In the genomic region with DNA sequence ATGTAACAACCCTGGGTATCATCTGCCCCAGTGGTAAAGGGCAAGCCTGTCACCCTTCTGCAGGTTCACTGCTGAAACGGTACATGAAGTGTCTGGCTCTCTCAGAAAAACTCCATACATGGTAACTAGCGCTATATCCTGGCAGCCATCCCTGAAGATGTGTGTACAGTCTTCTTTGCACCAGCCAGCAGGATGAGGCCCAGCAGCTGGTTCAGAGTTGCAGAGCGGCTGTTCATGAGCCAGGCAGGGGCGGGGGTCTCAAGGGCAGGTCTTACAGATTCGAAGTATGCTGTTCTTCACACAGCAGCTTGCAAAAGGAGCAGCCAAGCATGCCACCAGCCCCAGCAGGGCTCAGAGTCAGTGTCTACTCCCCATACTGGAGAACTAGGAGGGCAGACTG, we compare ENCODE assay signal across 16 mouse cellular contexts.
DNase-seq lines count a peak whose midpoint lies in the region; ATAC-seq and TF ChIP-seq lines count a peak whose summit lies in the region.
"Had no signal": no experiment of that assay in that cellular context is flagged by ENCODE, and none has a peak within 500 bp of the region (broad histone marks: within the 10 kb centered on the region; RNA-seq: fewer than 3 reads in every experiment).

No protein-coding gene starts in this region.

- WGBS in forebrain, embryonic 10.5 days, result 77% methylated on average over 5 of the region's 5 CpGs
- 60% methylated on average over 5 of the region's 5 CpGs for WGBS in forebrain, embryonic 13.5 days
- 56% methylated on average over 5 of the region's 5 CpGs for WGBS in hindbrain, embryonic 13.5 days
- WGBS in hindbrain, embryonic 14.5 days, result 49% methylated on average over 5 of the region's 5 CpGs
- 29% methylated on average over 5 of the region's 5 CpGs for WGBS in stomach, postnatal 0 days

- no peak overlapping the region for H3K4me3 ChIP-seq in forebrain, embryonic 10.5 days
- no peak overlapping the region for H3K4me3 ChIP-seq in forebrain, embryonic 13.5 days
- H3K4me3 ChIP-seq in hindbrain, embryonic 13.5 days, result no peak overlapping the region
- H3K4me3 ChIP-seq in hindbrain, embryonic 14.5 days (replicated peaks; ENCODE audit: low read length), result no peak overlapping the region
- no peak overlapping the region for H3K4me3 ChIP-seq in stomach, postnatal 0 days (ENCODE audit: low read depth, low read length)
- H3K4me3 ChIP-seq: embryonic facial prominence, embryonic 12.5 days; myocyte had no signal

- 0 out of 2 replicates have a peak overlapping the region, but pooled peaks have one; percentile 17 for H3K27ac ChIP-seq in forebrain, embryonic 10.5 days
- H3K27ac ChIP-seq in forebrain, embryonic 13.5 days, result no peak overlapping the region
- 0 out of 2 replicates have a peak overlapping the region, but pooled peaks have one; percentile 6 for H3K27ac ChIP-seq in hindbrain, embryonic 13.5 days
- no peak overlapping the region for H3K27ac ChIP-seq in hindbrain, embryonic 14.5 days
- peak overlapping the region; percentile 93 for H3K27ac ChIP-seq in stomach, postnatal 0 days (replicated peaks)
- H3K27ac ChIP-seq: embryonic facial prominence, embryonic 12.5 days had no signal

- no peaks in the 10 kb centered on the region for H3K27me3 ChIP-seq in forebrain, embryonic 10.5 days (ENCODE audit: poor library complexity, severe bottlenecking)
- H3K27me3 ChIP-seq in forebrain, embryonic 13.5 days, result no peaks in the 10 kb centered on the region
- H3K27me3 ChIP-seq in hindbrain, embryonic 13.5 days, result no peaks in the 10 kb centered on the region
- H3K27me3 ChIP-seq in hindbrain, embryonic 14.5 days (ENCODE audit: control insufficient read depth, insufficient read depth, low read length), result no peaks in the 10 kb centered on the region
- H3K27me3 ChIP-seq in stomach, postnatal 0 days (ENCODE audit: control insufficient read depth, insufficient read depth, low read length), result no peaks in the 10 kb centered on the region
- H3K27me3 ChIP-seq: embryonic facial prominence, embryonic 12.5 days had no signal

- no peak for TF ChIP-seq CTCF in stomach, postnatal 0 days (IDR thresholded peaks at IDR 0.05; ENCODE audit: low read depth)

- no peak for DNase-seq in forebrain, embryonic 10.5 days (ENCODE audit: extremely low spot score, low spot score)
- DNase-seq in hindbrain, embryonic 14.5 days (ENCODE audit: low spot score), result no peak
- DNase-seq in retina, embryonic 14.5 days (ENCODE audit: low spot score), result peak; percentile 31
- DNase-seq in retina, postnatal 1 day, result no peak
- peak; percentile 34 for DNase-seq in stomach, postnatal 0 days (ENCODE audit: low spot score)
- no peak for DNase-seq in embryo, embryonic 11 days
- DNase-seq: cerebellum, adult 9-10 months; kidney, adult 8-10 months; layer of hippocampus, postnatal 36 days; spleen, adult 18-20 months had no signal

- no peaks in the 10 kb centered on the region for H3K9me3 ChIP-seq in forebrain, embryonic 10.5 days
- H3K9me3 ChIP-seq in forebrain, embryonic 13.5 days (replicated peaks), result no peaks in the 10 kb centered on the region
- no peaks in the 10 kb centered on the region for H3K9me3 ChIP-seq in hindbrain, embryonic 13.5 days
- no peaks in the 10 kb centered on the region for H3K9me3 ChIP-seq in hindbrain, embryonic 14.5 days (ENCODE audit: control insufficient read depth, low read length)
- no peaks in the 10 kb centered on the region for H3K9me3 ChIP-seq in stomach, postnatal 0 days (ENCODE audit: control insufficient read depth, low read length)
- H3K9me3 ChIP-seq: embryonic facial prominence, embryonic 12.5 days had no signal

- H3K4me2 ChIP-seq in forebrain, embryonic 13.5 days, result no peak overlapping the region
- H3K4me2 ChIP-seq in hindbrain, embryonic 13.5 days, result no peak overlapping the region
- H3K4me2 ChIP-seq in hindbrain, embryonic 14.5 days (replicated peaks), result no peak overlapping the region
- H3K4me2 ChIP-seq in stomach, postnatal 0 days (replicated peaks; ENCODE audit: low read depth), result no peak overlapping the region
- H3K4me2 ChIP-seq: embryonic facial prominence, embryonic 12.5 days; liver, embryonic 11.5 days had no signal

- no peak for ATAC-seq in forebrain, embryonic 13.5 days
- ATAC-seq in hindbrain, embryonic 13.5 days (ENCODE audit: low FRiP score), result no peak
- ATAC-seq in hindbrain, embryonic 14.5 days (ENCODE audit: low FRiP score), result no peak
- peak; percentile 51; the same call in 1 of the 2 replicates for ATAC-seq in stomach, postnatal 0 days (ENCODE audit: low FRiP score, low TSS enrichment)
- ATAC-seq: forebrain, embryonic 16.5 days had no signal

- no peaks in the 10 kb centered on the region for H3K36me3 ChIP-seq in forebrain, embryonic 10.5 days (replicated peaks)
- no peaks in the 10 kb centered on the region for H3K36me3 ChIP-seq in forebrain, embryonic 13.5 days (ENCODE audit: poor library complexity, severe bottlenecking)
- no peaks in the 10 kb centered on the region for H3K36me3 ChIP-seq in hindbrain, embryonic 13.5 days
- no peaks in the 10 kb centered on the region for H3K36me3 ChIP-seq in hindbrain, embryonic 14.5 days (replicated peaks; ENCODE audit: control insufficient read depth, insufficient read depth)
- no peaks in the 10 kb centered on the region for H3K36me3 ChIP-seq in stomach, postnatal 0 days (ENCODE audit: control insufficient read depth, insufficient read depth, low read length)
- H3K36me3 ChIP-seq: embryonic facial prominence, embryonic 12.5 days had no signal

- H3K4me1 ChIP-seq in forebrain, embryonic 10.5 days, result peaks cover 45% of the 10 kb centered on the region
- H3K4me1 ChIP-seq in forebrain, embryonic 13.5 days, result peaks cover 31% of the 10 kb centered on the region
- H3K4me1 ChIP-seq in hindbrain, embryonic 13.5 days (replicated peaks), result peaks cover 62% of the 10 kb centered on the region
- H3K4me1 ChIP-seq in hindbrain, embryonic 14.5 days (replicated peaks; ENCODE audit: control insufficient read depth, insufficient read depth, low read length), result peaks cover 23% of the 10 kb centered on the region; the same call in 1 of the 2 replicates
- H3K4me1 ChIP-seq in stomach, postnatal 0 days (replicated peaks; ENCODE audit: control insufficient read depth, insufficient read depth), result peaks cover 9% of the 10 kb centered on the region; the same call in 1 of the 2 replicates

- TF ChIP-seq EP300 in stomach, postnatal 0 days (optimal IDR thresholded peaks at IDR 0.05), result peak; percentile 72

- H3K9ac ChIP-seq in forebrain, embryonic 13.5 days, result no peak overlapping the region
- H3K9ac ChIP-seq in hindbrain, embryonic 13.5 days, result no peak overlapping the region
- H3K9ac ChIP-seq in hindbrain, embryonic 14.5 days, result no peak overlapping the region
- peak overlapping the region; percentile 27; the same call in 1 of the 2 replicates for H3K9ac ChIP-seq in stomach, postnatal 0 days (ENCODE audit: low read length)
- H3K9ac ChIP-seq: embryonic facial prominence, embryonic 12.5 days had no signal

Comparison
In these comparisons a context has a peak if more than half of its experiments do, and no peak if none do; other contexts are left out.
1. DNase-seq: peak in retina, embryonic 14.5 days (single experiment) and stomach, postnatal 0 days (single experiment); none in forebrain, embryonic 10.5 days (single experiment), hindbrain, embryonic 14.5 days (single experiment), retina, postnatal 1 day (single experiment) and embryo, embryonic 11 days (single experiment).
2. H3K27ac ChIP-seq: peak in forebrain, embryonic 10.5 days (single experiment), hindbrain, embryonic 13.5 days (single experiment) and stomach, postnatal 0 days (single experiment); none in forebrain, embryonic 13.5 days (single experiment) and hindbrain, embryonic 14.5 days (single experiment).